Mouse (Mus musculus) forebrain, postnatal 0 days (tissue): ENCODE measurements around the gene Sco1. TPM values are rescaled to one million over a fixed set of nuclear protein-coding genes. Genes with fewer than 3 reads are reported as not detected.

ENCODE experiments used
- ATAC-seq: fragments of 200-750 bp; cut with Nextera tagmentation; 2 replicates; pipeline ENCODE4 v1.8.0; 2017; ENCODE audit warnings: mild to moderate bottlenecking, moderate library complexity
- DNase-seq: peaks from one replicate; pipeline ENCODE4 v3.0.0-alpha.2; 2015
- H3K27ac ChIP-seq: fragments of 300-500 bp; sonication (generic); 2 replicates; pipeline ENCODE4 v1.5.1; 2014; ENCODE audit warnings: low read depth, mild to moderate bottlenecking, antibody characterized with exemption, low read length, moderate library complexity, mixed read lengths
- H3K27me3 ChIP-seq: fragments of 300-500 bp; sonication (generic); 2 replicates; pipeline ENCODE4 v1.6.1; 2014; ENCODE audit warnings: mild to moderate bottlenecking, low read length, mixed read lengths; ENCODE audit not compliant: insufficient read depth
- H3K36me3 ChIP-seq: fragments of 300-500 bp; sonication (generic); 2 replicates; pipeline ENCODE4 v1.6.1; 2014; ENCODE audit warnings: mild to moderate bottlenecking, moderate library complexity; ENCODE audit not compliant: insufficient read depth
- H3K4me1 ChIP-seq: fragments of 300-500 bp; sonication (generic); 2 replicates; pipeline ENCODE4 v1.6.1; 2014; ENCODE audit warnings: antibody characterized with exemption; ENCODE audit not compliant: insufficient read depth
- H3K4me2 ChIP-seq: fragments of 300-500 bp; sonication (generic); 2 replicates; pipeline ENCODE4 v1.6.1; 2014; ENCODE audit warnings: low read depth, mild to moderate bottlenecking, moderate library complexity
- H3K4me3 ChIP-seq: fragments of 300-500 bp; sonication (generic); 2 replicates; pipeline ENCODE4 v1.5.1; 2014; ENCODE audit warnings: low read depth, low read length, mixed read lengths
- H3K9ac ChIP-seq: fragments of 300-500 bp; sonication (generic); 2 replicates; pipeline ENCODE4 v1.6.1; 2014; ENCODE audit warnings: mild to moderate bottlenecking
- H3K9me3 ChIP-seq: fragments of 300-500 bp; sonication (generic); 2 replicates; pipeline ENCODE4 v1.6.1; 2016; ENCODE audit warnings: low read length
- CTCF ChIP-seq: sonication (generic); IDR thresholded peaks from 2 replicates; pipeline ENCODE4 v1.5.1; 2016; ENCODE audit warnings: antibody characterized with exemption, control low read depth, low read depth
- WGBS: fragments of 180-500 bp; shearing (Covaris S2); extraction: QIAGEN DNeasy Blood & Tissue Kit; methylation state at CpG from one replicate; pipeline ENCODE4 v1.1.7; 2014; 5-methylcytosine and 5-hydroxymethylcytosine counted together
- polyA plus RNA-seq: library from polyadenylated mRNA; unstranded; fragments of >200 nt; fragmentation: Nextera tagmentation; extraction: Ambion mirVana; gene quantifications from 2 replicates; pipeline ENCODE4 v1.2.1, GENCODE M21; 2015
- total RNA-seq: library from RNA; depleted of rRNA; stranded (reverse); fragments of >200 nt; gene quantifications from 2 replicates; pipeline ENCODE4 v1.2.3, GENCODE M21; 2014

Sco1 gene
- total and polyA plus RNA-seq, 2 experiments from 2014 or later = 13.9 to 18.3 TPM

DNA sequence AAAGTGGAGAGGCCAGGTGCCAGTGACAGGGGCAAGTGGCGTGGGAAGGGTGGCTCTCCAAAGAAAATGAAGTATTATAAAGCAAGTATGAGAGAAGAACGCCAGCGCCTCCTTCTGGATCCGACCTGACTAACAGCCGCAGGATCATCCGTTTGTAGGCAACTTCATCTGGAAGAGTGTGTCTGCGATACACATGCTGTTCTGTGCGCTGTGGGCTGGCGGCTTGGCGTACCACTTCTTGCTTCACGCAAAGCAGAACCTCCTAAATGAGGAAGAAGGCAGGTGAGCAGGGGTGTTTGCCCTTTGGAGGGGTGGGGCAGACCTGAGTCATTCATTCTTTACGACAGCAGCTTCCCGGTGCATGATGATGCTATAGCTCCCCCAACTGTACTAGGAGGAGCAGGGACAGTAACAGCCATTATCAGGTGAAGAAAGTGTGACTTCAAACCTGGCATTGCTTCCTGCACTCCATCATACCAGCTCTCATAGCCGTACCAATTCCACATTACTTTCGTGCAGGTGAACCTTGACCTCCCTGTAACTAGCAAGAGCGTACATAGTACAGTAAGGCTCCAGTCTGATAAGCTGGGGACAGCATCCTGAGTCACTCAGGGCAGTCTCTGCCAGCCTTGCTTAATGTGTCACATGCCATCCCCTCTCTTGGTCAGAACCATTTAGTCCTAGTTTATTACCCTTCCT, 21.4 kb upstream of the Sco1 start:
- ATAC-seq (no peak), DNase-seq (no peak)
- no peak overlapping the region for H3K9ac ChIP-seq
- no peaks in the 10 kb centered on the region for H3K27me3 ChIP-seq
- 68% methylated on average over 16 of the region's 16 CpGs for WGBS
- TF ChIP-seq CTCF = 0 out of 2 replicates have a peak, but pooled peaks have one; percentile 9
- no peak overlapping the region for H3K4me3 ChIP-seq
- H3K36me3 ChIP-seq = peaks cover under 1% of the 10 kb centered on the region; the same call in 1 of the 2 replicates
- no peak overlapping the region for H3K4me2 ChIP-seq
- no peaks in the 10 kb centered on the region for H3K4me1 ChIP-seq
- no peak overlapping the region for H3K27ac ChIP-seq
- no peaks in the 10 kb centered on the region for H3K9me3 ChIP-seq

DNA sequence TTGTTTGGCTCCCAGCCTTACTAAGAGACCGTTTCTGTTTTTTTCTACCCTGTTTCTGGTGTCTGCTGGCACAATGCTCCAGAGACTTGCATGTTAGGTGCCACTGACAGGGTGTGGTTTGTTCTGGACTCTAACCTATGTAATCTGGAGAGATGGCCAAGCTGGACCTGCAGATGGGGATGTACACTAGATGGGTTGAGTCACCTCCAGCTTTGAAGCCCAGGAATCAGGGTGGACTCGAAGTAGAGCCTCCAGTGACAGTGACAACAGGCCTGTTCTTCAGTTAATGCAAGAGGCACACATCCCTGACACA, 20.9 kb upstream of the Sco1 start:
- Histone ChIP-seq H3K4me2 (no peak overlapping the region), H3K27me3 (no peaks in the 10 kb centered on the region), H3K27ac (no peak overlapping the region), H3K9me3 (no peaks in the 10 kb centered on the region), H3K9ac (no peak overlapping the region), H3K4me1 (no peaks in the 10 kb centered on the region), H3K4me3 (no peak overlapping the region), H3K36me3 (peaks cover 3% of the 10 kb centered on the region; the same call in 1 of the 2 replicates)
- DNase-seq (no peak), ATAC-seq (no peak)
- WGBS = 61% methylated on average over 2 of the region's 2 CpGs
- TF ChIP-seq CTCF = no peak

DNA sequence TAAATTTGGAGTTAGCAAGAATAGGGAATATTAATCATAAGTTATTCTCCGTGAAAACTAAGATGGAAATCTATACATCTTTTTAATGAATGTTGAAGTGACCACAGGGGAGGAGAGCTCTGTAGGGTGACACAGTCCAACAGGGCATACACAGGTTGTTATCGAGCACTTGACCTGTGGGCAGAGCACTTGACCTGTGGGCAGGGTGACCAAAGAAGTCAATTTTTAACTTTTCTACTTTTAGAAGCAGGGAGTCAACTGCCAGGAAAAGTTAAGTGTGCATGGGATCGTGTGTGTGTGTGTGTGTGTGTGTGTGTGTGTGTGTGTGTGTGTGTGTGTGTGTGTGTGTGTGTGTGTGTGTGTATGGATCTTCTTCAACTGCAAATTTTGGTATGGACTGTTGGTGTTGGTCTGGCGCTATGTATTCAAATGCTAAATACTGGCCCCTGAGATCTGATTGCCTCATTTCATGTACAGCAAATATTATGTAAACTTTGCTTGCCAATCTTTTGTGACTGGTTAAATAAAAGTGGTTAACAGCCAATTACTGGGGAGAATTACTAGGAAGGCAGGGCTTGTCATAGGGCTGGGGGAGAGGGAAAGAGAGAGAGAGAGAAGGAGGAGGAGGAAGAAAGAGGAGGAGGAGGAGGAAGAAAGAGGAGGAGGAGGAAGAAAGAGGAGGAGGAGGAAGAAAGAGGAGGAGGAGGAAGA, 17.5 kb upstream of the Sco1 start:
- no peak for DNase-seq
- Histone ChIP-seq H3K36me3 (peaks cover 19% of the 10 kb centered on the region), H3K9ac (no peak overlapping the region), H3K4me3 (no peak overlapping the region), H3K27ac (no peak overlapping the region), H3K27me3 (no peaks in the 10 kb centered on the region), H3K4me1 (no peaks in the 10 kb centered on the region), H3K9me3 (no peaks in the 10 kb centered on the region), H3K4me2 (no peak overlapping the region)
- no peak for ATAC-seq
- WGBS = 86% methylated on average over 4 of the region's 4 CpGs
- TF ChIP-seq CTCF = no peak

DNA sequence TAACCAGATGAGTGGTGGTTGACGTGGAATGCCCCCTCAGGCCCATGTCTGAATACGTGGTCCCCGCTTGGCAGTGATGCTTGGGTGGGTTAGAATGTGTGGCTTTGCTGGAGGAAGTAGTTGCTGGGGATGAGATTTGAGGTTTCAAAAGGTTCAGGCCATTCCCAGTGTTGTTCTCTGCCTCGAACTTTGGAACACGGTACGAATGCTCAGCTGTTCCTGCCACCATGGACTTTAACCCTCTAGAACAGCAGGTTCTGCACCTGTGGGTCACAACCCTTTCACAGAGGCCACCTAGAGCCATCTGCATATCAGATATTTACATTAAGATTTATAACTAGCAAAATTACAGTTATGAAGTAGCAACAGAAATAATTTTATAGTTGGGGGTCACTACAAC, 16.2 kb upstream of the Sco1 start:
- Histone ChIP-seq H3K4me1 (no peaks in the 10 kb centered on the region), H3K9me3 (no peaks in the 10 kb centered on the region), H3K4me2 (no peak overlapping the region), H3K27ac (no peak overlapping the region), H3K4me3 (no peak overlapping the region), H3K27me3 (no peaks in the 10 kb centered on the region), H3K9ac (no peak overlapping the region), H3K36me3 (peaks cover 32% of the 10 kb centered on the region)
- no peak for TF ChIP-seq CTCF
- 95% methylated on average over 6 of the region's 6 CpGs for WGBS
- DNase-seq (no peak), ATAC-seq (no peak)

DNA sequence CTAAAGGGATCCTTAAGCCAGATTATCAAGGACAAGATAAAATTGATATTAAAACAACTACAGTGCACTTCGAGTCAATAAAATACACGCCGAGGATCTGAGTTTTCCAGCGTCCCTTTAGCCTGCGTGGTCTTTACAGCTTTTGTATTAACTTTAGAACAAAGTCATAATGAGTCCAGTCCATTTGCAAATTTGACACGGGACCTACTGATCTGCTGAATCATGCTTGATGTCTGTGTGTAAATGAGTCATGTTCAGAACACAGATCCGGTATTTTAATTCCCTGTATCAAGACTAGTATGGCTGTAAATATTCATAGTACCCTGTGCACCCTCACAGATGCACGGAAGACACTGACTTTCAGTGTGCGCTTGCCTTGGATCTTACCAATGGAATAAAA, 15.6 kb upstream of the Sco1 start:
- DNase-seq (no peak), ATAC-seq (no peak)
- WGBS = 94% methylated on average over 9 of the region's 9 CpGs

DNA sequence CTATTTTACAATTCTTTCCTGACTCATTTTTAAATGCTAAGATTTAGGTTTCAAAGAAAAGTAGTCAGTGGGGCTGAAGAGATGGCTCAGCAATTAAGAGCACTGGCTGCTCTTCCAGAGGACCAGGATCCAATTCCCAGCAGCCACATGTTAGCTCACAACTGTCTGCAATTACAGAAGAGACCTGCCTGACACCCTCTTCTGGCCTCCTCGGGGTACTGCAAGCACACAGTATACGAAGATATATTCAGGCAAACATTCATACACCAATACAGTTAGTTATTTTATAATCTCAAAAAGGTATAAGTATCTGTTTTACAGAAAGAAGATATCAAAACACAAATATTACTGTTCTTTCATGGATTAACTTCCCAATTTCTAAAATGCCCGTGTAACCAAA, 12.7 kb upstream of the Sco1 start:
- 92% methylated on average over 3 of the region's 3 CpGs for WGBS
- H3K27ac ChIP-seq = no peak overlapping the region
- no peak overlapping the region for H3K4me2 ChIP-seq
- peak; percentile 26; the same call in 1 of the 2 replicates for TF ChIP-seq CTCF
- no peak for DNase-seq
- H3K9ac ChIP-seq = no peak overlapping the region
- H3K36me3 ChIP-seq = peaks cover 41% of the 10 kb centered on the region
- ATAC-seq = no peak
- H3K9me3 ChIP-seq = no peaks in the 10 kb centered on the region
- H3K27me3 ChIP-seq = no peaks in the 10 kb centered on the region
- H3K4me1 ChIP-seq = no peaks in the 10 kb centered on the region
- H3K4me3 ChIP-seq = no peak overlapping the region

More for the DNA sequence above, 15.6 kb upstream of the Sco1 start:
- Histone ChIP-seq H3K4me1 (no peaks in the 10 kb centered on the region), H3K27me3 (no peaks in the 10 kb centered on the region), H3K4me3 (no peak overlapping the region), H3K27ac (no peak overlapping the region), H3K36me3 (peaks cover 39% of the 10 kb centered on the region), H3K9me3 (no peaks in the 10 kb centered on the region), H3K4me2 (no peak overlapping the region), H3K9ac (no peak overlapping the region)
- TF ChIP-seq CTCF = no peak

DNA sequence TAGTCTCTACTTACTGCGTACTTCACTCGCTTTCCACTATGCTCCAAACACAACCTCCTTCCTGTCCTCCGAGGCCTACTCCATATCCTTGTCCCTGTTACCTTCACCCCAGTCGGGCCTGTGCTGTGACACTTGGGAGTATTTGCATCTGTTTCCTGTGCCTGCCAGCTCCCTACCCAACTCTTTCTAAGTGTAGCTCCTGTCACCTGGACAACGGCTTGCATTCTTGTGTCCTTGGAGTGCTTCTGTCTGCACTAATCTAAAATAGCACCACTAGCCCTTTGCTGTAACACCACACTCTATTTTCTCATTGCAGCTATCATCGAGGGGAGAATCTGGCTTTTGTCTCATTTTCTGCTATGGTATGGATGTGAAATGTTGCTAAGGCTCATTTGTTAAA, 12.0 kb upstream of the Sco1 start:
- no peaks in the 10 kb centered on the region for H3K4me1 ChIP-seq
- H3K4me2 ChIP-seq = no peak overlapping the region
- no peaks in the 10 kb centered on the region for H3K9me3 ChIP-seq
- ATAC-seq = no peak
- H3K36me3 ChIP-seq = peaks cover 41% of the 10 kb centered on the region
- no peak overlapping the region for H3K4me3 ChIP-seq
- no peak overlapping the region for H3K9ac ChIP-seq
- 96% methylated on average over 6 of the region's 6 CpGs for WGBS
- no peak overlapping the region for H3K27ac ChIP-seq
- DNase-seq = no peak
- no peaks in the 10 kb centered on the region for H3K27me3 ChIP-seq
- TF ChIP-seq CTCF = no peak
